Mouse (Mus musculus) c-Kit-positive CD71-negative TER-119-negative erythroid progenitor cells, embryonic 14.5 days (primary cell): ENCODE measurements around the gene Clec10a.
"Not testable (repeated sequence)": the region's sequence is repeated elsewhere in the genome, so short reads cannot be mapped to it uniquely, and the experiment has no call there.

Source experiments
- DNase-seq: peaks from one replicate; pipeline ENCODE4 v3.0.0-alpha.2; 2013; ENCODE audit warnings: low read depth

The Clec10a gene

DNA sequence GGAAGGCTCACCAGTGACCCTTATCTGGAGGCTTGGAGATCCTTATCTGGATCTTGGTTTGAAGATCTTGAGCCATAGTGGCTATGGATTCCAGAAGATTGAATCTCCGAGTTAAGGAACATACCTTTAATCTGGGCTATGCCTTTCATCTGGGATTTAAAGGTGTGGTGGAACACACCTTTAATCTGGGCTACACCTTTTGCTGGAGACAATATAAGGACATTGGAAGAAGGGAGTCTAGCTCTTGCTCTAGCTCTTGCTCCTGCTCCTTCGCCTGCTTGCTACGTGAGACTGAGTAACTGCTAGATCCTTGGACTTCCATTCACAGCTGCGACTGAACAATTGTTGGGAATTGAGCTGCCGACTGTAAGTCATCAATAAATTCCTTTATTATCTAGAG, at the start of gene Clec10a:
Gene Clec10a (plus strand): TSS at position 301 of the 400 bp plus-strand sequence.
- not testable (repeated sequence) for DNase-seq

DNA sequence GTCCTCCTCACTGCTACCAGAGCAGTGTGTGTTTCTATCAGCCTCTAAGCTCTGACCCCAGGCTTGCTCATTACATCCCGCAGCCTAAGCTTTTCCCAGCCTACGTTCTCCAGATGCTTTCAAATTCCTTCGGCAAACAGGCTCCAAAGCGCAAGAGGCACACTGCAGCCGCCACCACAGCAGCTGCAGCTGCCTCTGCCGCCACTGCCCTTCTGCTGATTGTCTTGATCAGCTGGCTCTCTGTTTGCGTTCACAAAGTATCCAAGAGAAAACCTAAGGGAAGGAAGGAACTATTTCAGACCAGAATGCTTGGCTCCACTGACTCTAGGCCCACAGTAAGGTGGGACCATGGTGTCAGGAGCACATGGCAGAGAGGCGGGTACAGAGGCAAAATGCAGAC, 48.9 kb upstream of the Clec10a start:
- DNase-seq = no peak

DNA sequence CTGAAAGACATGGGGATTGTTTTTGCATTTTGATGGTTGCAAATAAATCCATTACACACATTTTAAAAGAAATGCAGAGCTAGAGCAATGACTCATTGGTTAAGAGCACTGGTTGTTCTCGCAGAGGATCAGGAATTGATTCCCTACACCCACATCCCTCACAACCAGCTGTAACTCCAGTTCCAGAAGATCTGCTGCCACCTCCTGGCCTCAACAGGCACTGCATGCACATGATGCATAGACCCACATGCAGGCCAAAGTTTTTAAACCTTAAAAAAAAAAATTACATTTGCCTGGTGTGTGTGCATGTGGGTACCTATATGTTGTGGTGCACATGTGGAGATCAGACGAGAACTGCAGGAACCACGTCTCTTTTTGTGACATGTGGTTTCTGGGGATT, 45.9 kb upstream of the Clec10a start:
- peak; percentile 36 for DNase-seq

DNA sequence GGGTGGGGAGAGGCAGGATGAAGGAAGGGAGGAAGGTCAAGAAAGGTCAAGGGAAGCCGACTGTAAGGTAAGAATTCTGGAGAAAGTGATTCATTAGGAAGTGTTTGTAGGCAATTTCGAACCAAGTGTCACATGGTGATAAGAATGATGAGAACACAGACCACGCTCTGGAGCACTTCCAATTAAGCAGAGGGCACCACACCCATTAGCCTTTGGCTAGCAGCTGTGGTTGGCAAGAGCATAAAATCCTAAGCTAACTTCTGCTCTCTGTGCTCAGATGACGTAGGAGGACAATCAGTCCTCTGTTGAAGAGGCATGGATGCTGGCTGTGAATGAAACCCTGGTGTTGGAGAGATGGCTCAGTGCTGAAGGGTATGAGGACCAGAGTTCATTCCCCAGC, 41.4 kb upstream of the Clec10a start:
- DNase-seq = no peak

DNA sequence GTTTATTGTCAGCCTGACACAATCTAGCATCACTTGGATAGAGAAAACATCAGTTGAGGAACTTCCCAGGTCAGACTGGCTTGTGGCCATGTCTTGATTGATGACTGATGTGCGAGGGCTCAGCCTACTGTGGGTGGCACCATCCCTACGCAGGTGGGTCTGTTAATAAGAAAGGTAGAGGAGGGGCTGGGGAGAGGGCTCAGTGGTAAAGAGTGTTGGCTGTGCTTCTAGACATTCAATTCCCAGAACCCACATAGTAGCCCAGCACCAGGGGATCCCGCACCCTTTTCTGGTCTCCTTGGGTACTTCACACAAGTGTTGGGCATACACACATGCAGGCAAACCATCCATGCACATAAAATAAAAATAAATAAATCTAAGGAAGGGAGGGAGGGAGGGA, 40.1 kb upstream of the Clec10a start:
- no peak for DNase-seq

DNA sequence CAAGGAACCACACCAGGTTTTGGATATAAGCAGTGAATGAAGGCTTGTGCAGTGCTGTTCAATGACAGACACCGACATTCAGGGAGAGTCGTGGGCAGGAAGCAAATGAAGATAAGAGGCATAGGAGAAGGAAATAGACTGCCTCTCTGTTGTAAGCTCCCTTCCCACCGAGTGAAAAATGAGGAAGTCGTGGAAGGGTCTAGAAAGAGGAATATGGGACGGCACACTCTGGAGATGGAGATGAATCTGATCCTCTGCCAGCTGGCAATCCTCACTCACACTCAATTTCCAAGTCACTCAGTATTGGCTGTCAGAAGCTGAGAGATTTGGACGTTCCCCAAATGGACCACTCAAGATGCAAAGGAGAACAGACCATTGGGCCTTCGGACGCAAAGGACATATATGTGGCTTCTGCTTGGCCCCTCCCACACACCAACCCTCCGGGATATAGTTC, 26.0 kb upstream of the Clec10a start, which contains the start of gene Mgl2:
Gene Mgl2 (plus strand): TSS at position 404 of the 454 bp plus-strand sequence.
- DNase-seq = no peak

DNA sequence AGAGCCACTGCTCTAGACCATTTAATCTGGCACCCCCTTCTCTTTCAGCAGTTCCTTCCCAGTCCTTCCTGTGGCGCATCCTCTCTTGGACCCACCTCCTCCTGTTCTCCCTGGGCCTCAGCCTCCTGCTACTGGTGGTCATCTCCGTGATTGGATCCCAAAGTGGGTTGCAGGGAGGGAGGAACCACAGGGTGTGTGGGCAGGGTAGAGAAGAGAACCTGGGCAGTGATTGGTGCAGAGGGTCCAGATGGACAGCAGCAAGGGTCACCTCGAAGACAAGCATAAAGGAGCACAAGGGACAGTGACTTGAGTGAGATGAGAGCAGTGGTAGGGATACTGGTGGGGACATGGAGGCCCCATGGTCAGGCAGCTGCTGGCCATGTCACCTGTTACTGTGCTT, 21.0 kb upstream of the Clec10a start:
- not testable (repeated sequence) for DNase-seq

DNA sequence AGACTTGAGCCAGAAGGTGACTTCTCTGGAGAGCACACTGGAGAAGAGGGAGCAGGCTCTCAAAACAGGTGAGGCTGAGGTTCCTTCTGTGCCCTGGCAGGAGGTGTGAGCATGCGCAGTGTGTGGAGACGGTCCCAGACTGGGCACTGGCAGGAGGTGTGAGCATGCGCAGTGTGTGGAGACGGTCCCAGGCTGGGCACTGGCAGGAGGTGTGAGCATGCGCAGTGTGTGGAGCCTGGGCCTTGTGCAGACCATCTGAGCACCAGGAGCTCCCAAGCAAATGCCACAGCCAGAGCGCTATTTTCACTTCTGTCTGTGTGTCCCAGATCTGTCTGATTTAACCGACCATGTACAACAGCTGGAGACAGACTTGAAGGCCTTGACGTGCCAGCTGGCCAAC, 20.1 kb upstream of the Clec10a start:
- not testable (repeated sequence) for DNase-seq

DNA sequence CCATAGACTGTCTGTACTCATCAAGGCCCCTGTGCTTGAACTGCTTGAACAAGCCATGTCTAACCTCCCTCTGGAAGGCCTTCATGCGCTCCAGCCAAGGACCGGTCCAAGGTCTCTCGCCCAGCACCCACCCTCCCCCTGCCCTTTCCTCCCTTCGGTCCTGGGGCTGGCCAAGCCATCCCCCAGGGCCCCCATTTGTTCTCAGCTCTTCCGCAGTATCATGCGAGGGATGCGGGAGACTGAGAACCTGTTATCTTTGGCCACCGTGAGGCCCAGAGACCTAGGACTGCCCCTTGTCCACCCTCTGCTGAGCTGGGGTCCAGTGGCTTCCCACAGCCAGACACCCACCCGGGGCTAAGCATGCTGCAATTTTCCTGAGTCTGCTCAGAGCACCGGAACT, 16.8 kb upstream of the Clec10a start:
- no peak for DNase-seq

DNA sequence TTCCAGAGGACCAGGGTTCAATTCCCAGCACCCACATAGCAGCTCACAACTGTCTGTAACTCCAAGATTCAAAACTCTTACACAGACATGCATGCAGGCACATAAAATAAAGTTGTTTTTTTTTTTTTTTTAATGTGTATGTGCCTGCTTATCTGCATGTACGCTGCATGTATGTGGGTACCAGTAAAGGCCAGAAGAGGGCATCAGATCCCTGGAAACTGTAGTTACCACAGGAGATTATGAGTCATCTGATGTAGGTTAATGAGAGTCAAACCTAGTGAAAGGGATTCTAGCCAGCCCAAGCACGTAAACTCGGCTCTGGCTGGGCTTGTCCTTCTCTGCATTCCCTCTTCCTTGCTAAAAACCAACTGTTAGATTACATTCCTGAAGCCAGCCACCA, 4.9 kb upstream of the Clec10a start:
- DNase-seq = no peak

DNA sequence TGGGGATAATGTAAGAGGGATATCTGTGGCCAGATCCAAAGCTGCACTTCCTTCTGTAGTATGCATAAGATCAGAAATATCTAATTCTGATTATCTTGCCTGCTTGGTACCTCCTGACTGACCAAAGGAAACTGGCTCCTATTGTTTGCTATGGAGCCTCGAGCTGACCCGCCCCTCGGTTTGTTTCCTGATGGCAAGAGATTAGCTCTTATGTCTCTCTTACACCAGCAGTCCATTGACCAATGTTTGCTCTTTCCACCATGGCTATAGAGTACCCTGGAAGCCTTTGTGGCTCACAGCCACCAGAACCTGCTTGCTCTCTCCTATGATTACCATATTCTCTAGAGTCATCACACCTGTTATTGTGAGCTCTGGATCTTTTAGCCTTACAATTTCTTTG, 6.3 kb downstream of the Clec10a start:
- DNase-seq = no peak

DNA sequence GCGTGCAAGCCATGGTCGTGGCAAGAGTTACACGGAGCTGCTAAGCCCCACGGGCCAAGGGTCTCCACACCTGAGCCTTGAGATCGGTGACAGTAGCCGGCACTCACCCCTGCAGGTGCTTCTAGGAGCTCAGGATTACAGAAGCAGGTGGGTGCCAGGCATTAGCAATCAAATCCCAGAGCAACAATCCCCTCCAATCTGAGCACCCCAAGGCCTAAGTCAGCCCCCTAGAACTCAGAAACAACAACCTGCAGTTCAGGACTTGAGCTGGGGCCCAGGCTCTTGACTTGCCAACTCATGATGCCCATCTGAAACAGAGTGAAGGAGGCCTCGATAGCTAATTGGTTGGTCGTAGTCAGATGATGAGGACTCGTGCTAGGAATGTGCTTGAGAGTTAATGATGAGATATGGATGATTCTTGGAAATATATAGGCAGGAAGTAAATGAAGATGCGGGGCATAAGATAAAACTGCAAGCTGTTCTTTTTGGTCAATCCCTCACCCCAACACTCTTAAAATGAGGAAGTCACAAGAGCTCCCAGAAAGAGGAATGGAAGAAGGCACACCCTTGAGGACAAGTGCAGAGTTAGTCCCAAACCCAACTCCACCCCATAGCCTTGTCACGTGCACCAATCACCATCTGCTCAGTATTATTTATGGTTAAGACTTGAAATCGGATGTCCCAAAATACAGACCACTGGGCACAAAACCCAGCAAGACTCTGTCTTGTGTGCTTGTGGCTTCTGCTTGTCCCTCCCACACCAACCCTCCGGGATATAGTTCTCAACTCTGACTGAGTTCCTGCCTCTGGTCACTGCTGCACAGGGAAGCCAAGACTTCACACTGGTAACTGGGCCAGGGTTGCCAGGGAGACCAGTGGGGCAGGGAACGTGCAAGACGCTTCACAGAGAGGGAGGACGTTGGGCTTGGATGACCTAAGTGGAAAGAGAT, 10.2 kb downstream of the Clec10a start:
- DNase-seq = peak; percentile 31

DNA sequence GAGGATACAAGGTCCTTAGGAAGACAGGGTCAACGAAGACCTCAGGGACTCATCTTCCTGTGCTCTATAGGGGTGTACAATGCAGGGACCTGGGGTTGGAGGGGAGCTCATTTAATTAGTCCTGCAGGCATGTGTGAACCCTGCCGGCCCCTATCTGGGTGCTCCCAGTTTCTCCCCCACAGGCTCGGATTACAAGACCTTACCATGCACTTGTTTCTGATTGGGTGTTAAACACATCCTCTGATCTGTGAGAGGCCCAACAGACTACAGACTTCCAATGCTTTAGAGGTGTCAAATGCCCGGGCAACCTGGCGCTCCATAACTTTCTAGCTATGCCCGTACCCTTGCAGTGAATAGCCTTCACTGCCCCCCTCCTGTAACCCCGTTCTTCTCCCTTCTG, 12.1 kb downstream of the Clec10a start:
- no peak for DNase-seq

DNA sequence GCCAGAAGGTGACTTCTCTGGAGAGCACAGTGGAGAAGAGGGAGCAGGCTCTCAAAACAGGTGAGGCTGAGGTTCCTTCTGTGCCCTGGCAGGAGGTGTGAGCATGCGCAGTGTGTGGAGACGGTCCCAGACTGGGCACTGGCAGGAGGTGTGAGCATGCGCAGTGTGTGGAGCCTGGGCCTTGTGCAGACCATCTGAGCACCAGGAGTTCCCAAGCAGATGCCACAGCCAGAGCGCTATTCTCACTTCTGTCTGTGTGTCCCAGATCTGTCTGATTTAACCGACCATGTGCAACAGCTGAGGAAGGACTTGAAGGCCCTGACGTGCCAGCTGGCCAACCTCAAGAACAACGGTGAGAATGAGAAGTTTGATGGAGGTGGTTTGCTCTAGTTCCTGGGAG, 13.5 kb downstream of the Clec10a start:
- not testable (repeated sequence) for DNase-seq

DNA sequence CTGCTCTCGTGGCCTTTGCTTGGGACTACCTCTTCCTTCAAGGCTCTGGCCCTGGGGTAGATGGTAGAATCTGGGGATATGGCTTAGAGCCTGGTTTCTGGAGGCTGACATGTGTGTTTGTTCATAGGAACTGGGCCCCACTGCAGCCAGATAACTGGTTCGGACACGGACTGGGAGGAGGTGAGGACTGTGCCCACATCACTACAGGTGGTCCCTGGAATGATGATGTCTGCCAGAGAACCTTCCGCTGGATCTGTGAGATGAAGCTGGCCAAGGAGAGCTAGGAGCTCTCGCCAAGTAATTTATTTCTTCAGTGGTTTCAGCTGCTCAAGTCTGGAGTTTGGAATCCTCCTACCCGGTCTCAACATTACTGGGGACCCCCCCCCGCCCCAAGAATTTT, 14.3 kb downstream of the Clec10a start:
- no peak for DNase-seq

DNA sequence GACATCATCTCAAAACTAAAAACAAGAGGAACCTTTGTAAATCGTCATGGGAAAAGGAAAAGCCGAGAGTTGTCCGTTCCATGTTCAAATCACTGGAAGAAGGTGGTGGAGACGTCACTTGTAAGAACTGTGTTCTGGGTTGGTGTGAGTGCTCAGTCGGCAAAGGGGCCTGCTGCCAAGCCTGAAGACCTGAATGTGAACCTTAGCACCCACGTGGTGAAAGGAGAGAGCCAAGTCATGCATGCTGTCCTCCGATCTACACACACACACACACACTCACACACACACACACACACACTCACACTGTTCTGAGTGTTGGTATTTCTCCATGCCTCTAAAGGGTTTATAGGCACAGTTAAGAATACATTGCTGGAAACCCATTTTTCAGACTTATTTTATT, 15.2 kb downstream of the Clec10a start:
- no peak for DNase-seq

DNA sequence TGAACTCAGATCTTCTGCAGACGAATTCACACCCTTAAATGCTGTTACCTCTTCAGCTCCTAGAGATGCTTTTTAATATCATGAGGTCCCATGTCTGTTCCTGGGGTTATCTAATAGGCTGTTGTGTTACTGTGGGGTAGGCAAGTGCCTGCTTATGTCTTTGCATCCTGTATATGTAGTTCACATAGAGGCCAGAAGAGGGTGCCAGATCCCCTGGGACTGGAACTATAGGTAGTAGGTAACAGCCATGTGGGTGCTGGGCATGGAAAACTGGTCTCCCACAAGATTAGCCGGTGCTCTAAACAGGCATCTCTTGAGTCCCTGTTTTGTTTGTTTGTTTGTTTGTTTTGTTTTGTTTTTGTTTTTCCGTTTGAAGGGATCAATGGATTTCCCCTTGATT, 15.8 kb downstream of the Clec10a start:
- DNase-seq = peak; percentile 43

DNA sequence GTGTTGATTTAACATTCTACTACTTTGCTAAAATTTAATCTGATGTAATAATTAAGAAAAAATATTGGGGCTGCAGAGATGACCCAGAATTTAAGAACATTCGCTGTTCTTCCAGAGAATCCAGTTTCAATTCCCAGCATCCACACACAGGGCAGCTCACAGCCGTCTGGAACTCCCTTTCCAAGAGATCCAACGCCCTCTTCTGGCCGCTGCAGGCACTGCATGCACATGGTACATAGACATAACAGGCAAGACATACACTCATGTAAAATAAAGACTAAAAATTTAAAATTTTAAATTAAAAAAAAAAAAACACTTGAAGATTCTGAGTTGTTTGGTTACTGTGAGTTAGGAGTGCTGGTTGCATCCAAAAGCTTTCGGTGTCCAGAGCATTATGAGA, 16.3 kb downstream of the Clec10a start:
- no peak for DNase-seq

DNA sequence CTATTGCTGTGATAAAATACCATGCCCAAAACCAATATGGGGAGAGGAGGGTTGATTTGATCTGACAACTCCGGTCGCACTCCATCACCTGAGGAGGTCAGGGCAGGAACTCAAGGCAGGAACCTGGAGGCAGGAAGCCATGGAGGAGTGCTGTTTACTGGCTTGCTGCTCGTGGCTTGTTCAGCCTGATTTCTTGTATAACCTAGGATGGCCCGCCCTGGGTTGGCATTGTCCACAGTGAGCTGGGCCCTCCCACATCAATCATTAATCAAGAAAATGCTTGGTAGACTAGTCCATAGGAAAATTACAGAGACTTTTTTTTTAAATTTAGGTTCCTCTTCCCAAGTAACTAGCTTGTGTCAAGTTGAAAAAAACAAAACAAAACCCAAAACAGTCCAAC, 18.5 kb downstream of the Clec10a start:
- DNase-seq = no peak

DNA sequence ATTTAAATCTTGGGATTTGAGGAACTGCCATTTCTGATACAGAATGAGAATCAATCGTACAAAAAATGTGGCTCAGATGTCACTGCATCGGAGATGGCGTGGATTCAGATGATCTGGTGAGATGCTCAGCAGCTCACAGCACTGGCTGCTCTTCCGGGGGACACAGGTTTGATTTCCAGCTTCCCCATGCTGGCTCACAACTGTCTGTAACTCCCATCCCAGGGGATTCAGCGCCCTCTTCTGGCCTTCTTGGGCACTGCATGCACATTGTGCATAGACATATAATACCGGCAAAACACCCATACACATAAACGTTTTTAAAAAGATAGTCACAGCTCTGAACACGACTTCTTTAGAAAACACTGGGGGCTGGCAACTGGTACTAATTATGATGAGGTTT, 21.6 kb downstream of the Clec10a start:
- no peak for DNase-seq

DNA sequence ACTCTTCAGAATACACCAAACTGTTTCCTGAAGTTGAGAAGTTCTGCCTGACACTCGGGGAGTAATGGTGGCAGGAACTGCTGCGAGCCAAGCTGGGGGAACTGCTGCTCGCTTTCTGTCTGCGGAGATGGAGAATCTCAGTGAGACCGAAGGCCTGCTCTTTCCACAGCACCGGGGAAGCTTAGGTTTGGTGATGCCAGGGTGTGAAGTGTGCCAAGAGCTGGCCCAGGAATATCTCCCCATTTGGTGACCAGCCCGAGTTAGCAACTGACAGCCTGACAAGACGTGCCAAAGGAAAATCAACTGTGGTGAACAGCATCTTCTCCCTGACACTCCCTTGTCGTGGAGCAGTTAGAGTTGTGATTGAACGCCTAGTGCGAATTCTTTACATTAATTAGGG, 22.3 kb downstream of the Clec10a start:
- no peak for DNase-seq

DNA sequence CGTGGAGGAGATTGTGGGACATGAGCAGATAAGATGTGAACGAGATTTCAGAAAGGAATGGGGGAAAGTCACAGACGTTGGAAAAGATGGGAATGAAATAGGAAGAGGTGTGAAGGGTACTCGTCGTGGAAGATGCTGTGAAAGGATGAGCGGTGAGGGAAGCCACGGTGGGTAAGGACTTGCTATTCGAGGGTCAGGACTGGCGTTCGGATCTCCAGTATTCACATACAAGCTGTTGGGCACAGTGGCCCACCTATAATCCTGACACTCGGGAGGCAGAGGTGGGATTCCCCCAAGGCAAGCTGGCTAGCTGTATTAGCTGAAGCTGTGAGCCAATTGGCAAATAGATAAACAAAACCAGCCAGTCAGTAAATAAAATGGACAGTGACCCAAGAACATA, 22.8 kb downstream of the Clec10a start:
- DNase-seq = no peak

DNA sequence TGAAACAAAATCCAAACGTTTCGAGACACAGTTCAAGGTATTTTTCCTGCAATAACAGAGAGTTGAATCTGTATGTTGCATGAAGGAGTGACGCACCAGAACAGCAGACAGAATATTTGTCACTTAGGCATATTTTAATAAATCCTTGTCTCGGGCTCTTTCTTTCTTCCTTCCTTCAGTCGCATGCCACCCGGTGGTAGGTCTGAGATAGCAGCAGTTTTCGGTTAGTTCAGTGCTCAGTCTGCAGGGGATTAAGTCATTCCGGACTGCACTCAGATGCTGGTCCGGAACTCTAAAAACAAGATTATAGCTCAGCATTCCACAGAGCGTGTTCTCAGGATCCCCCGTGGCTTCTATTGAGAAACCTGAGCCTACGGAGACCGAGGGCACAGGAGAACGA, 23.4 kb downstream of the Clec10a start:
- DNase-seq = no peak

DNA sequence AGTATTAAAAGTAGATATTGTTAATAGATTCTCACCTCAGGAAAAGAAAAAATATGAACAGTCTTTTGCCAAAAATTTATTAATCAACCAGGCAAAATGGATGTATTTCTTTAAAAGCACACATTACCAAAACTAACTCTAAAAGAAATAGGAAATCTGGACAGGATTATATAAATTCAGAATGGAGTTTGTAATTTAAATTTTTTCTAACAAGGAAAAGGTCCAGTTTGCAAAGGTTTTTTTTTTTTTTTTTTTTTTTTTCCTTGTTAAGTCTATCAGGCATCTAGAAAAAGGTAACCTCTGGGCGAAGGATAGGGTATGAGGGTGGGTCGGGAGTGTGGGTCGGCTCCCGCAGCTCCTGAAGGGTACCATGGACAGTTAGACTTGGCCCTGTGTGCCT, 24.5 kb downstream of the Clec10a start:
- no peak for DNase-seq
